Mouse (Mus musculus): ENCODE results near the gene Cntn5. TPM values are rescaled to one million over a fixed set of nuclear protein-coding genes. Genes with fewer than 3 reads are reported as not detected.

The Cntn5 gene
- not detected for total RNA-seq (2021)
- long read RNA-seq, experiment 1, partial matches to known transcripts = 0 of 1 reads
- long read RNA-seq, experiment 1, other reads (novel, unspliced or antisense) = 1 of 1 reads
- long read RNA-seq, experiment 2 = 0 reads

DNA sequence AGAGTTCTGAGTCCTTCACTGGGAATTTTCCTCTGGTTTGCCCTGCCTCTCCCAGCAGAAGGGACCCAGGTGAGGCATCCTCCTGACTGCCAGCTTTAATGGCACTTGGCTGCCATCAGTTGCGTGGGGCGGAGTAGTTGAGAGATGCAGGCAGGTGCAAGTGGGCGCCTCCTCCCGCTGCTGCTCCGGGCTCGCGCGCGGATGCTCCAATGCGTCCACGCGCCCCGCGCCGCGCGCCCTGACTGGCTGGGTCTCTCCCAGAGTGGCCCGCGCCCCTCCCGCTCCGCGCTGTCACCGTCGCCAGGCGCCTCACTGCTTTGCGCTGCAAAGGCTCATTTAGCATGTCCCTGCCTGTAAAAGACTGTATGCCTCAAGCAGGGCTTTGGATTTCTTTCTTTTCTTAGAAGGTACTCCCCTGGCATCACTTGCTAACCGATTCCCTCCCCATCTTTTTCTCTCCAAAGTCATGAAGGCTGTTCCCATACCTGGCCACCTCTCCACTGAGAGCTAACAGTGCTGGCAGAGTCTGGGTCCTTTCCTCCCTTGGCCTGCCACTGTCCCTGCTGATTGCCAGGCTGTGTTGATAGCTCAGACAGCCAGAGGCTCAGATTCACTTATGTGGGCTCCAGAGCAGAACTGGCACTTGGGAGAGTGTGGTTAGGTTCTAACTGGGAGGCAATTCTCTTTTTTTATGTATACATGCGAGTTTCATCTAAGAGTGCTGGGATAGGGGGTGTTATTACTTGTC lies at the start of gene Cntn5:
TSS of gene Cntn5 (minus strand) at position 160 of the 748 bp plus-strand sequence.
- DNase-seq = no peak

DNA sequence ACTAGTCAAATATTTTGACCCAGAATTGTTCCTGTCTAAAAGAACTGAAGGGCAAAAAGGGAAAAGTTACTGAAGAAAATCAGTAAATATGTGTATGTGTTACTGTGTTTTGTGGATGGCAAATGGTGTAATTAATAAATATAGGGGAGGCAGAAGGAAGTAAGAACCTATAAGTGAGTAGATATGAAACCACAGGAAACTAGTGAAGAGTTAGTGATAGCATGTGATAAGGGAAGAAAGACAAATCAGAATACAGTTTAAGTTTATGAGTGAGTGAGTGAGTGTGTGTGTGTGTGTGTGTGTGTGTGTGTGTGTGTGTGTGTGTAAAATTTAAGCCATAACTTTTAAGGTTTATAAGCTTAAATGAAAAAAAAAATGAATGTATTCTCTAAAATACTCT lies 45.9 kb upstream of the Cntn5 start:
- DNase-seq = no peak

DNA sequence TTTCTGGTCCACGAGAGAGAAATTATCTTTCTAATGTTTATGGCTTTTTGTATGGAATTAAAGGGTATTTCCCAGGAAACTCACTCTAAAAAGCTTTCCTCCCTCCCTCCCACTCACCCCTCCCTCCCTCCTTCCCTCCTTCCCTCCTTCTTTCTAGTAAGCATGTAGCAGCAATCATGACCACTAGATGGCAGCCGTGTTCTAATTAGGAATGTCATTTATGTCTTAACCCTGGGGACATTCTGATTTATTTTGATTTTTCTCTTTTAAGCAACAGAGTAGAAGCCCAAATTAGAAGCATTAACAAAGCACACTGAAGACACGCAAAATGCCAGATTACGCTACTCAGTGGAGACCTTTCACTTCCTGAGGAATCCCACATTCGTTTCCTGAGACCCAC lies 5.0 kb upstream of the Cntn5 start:
- no peak for DNase-seq

DNA sequence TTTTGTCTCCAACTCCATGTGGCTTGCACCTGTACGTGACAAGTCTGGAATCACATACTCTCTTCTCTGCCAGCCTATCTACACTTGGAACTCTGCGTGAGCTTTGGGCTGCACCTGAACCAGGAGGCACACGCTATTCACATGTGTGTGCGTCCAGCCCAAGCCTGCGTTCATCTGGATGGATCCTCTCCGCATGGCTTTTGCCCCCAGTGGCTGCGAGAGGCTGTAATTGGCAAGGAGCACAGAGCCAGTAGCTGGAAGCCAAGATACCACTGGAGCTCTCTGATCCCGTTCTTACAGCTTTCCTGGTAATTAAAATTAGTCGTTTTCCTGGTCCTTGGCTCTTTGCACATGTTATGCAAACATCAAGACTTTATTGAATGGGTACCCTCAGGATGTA lies 1.1 kb upstream of the Cntn5 start:
- no peak for DNase-seq

DNA sequence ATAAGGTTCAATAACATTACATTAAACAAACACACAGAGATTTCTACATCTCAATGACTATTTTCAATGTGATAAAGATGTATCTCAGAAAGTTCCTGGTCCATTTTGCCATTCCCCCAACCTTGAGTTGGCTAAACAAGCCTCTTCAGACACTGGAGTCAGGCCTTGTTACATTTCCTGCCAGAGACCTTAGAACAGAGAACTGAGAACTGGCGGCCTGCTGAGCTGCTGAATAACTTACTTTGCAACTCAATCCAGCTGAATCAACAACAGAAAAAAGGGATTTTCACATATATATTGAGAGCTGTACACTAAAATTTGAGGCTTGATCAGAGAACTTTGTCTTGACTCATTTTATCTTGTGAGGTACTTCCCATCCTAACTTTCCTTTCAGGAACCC lies 24.8 kb downstream of the Cntn5 start:
- DNase-seq = no peak

DNA sequence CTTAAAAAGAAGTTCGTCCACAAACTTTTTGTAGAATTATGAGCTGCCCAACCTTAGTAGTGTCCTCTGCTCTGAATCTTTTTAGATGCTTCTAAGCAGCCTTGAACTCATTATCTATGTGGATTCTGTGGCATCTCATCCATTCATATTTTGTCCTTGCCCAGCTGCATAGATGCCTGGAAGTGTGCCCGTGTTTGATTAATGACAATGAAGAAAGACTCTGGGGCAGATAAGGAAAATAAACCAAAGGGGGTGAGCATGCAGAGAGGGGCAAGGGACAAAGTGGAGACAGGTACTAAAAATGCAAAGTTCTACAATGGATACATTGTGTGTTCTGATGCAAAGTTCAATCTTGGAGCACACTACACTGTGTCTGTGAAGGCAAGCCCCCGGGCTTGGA lies 30.7 kb downstream of the Cntn5 start:
- no peak for DNase-seq

DNA sequence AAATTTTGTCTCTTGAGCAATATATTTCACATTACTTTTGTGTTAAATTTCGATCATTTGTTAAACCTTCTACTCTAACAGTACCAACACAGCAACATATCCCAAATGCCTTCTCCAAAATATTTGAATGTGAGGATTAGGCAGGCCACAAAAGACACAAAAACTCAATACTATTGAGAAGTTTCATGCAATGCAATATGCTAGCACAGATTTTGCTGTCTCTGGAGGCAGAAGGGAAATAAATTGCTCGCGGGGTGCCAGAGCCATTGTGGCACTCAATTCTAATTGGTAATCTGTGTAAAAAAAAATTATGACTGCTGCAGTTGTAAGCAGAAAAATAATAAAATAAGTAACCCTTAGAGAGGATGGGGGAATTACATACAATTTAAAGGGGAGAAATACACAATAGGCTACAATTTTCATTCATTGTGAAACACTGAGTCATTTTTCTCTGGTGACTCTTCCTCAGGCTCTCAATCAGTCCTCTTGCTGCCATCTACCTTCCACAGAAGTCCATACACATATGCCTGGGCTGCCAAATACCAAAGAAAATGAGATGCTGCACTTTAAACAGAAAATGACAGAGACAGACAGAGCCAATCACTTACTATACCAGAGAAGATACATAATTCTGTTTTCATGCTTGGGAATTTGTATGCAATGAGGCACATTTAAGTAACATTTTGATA lies 48.2 kb downstream of the Cntn5 start:
- DNase-seq = no peak

DNA sequence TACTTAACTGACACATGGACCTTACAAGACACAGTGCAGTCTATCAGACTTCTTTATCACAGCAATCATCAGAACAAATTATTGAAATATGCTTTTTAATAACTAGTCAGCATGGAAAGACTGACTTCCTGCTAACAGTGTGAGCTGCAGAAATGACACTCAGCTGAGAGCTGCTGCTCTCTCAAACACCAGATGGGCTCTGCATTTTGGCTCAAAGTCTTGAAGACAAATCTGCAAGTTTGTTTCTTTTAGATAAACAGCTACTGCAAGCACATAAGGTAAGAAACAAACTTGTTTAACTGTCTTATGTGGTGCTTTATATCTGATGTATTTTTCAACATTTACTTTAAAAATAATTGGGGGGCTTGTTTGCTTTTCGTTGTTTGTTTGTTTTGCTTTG lies 87.9 kb downstream of the Cntn5 start:
- no peak for DNase-seq

DNA sequence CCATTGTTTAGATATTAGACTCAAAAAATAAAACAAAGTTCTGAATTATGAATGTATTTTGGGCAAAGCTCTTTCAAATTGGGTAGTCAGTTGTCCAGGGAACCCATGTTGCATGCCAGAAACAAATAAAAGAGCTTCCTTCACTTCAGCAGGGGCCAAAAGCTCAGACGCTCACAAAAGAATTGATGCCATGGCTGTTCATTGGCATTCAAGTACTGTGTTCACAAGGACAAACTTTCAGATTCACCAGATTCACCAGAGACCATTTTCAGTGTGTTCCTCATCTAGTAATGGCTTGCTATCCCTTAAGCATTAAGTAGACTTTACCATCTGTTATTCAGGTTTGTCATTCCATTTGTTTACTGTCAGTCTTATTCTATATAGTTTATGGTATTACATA lies 107.4 kb downstream of the Cntn5 start:
- no peak for DNase-seq

DNA sequence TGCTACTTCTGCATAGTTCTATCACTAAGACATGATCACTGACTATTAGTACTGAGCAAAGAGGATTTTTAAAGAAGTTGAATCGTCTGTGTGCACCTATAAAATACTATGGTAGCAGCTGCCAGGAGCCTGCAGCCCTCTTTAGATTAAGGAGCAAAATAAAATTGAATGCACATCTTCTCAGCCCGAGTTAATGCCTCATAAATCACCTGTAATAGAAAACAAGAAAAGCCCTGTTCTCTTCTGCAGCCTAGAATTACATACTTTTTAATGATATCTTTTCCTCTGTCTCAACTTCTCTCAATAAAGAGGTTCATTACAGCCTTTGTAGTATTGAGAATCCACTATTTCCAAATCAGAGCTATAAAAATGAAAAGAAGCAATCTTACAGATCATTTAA lies 109.5 kb downstream of the Cntn5 start:
- no peak for DNase-seq

DNA sequence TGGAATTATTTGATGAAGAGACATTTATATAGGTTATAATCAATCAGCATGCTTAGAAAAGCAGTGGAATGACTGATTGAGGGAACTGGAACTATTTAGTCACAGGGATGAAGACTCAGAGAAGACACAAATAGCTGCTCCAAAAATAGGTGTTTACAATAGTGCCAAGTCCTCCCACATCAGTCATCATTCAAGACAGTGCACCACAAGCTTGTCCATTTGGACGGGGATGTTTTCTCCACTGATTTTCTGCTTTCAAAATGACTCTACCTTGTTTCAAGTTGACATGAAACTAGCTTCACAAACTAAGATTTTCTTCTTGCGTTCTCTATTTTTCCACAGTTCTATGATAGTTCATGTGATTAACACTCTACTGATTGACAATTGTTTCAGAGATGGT lies 172.7 kb downstream of the Cntn5 start:
- DNase-seq = no peak

DNA sequence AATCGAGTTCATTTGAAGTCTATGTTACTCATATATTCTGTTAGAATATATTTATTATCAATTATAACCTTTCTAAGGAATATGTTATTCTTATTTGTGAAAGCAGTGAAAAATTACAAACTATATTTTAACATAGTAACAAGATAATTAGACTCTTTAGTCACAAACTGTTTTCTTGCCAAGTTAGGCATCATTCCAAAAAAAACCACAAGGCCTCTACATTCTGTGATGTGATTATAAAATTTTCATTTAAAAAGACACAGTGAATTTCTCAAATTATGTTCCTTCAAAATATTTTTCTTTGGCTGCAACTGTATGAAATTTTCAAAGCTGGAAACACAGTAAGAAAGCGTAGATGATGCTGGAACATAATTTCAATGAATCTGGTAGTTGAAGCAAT lies 180.4 kb downstream of the Cntn5 start:
- DNase-seq = no peak

DNA sequence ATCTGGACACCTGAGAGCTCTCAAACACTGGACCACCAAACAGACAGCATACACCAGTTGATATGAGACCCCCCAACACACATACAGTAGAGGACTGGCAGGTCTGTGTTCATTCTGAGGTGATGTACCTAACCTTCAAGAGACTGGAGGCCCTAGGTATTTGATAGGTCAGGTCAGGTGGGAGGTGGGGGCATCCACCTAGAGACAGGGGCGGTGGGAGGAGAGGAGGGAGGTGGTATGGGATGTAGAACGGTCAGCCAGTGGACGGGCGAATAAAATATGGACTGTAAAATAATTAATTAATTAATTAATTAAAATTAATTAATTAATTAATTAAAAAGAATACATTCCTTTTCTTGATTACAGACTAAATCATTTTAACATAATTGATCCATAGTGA lies 182.5 kb downstream of the Cntn5 start:
- no peak for DNase-seq

DNA sequence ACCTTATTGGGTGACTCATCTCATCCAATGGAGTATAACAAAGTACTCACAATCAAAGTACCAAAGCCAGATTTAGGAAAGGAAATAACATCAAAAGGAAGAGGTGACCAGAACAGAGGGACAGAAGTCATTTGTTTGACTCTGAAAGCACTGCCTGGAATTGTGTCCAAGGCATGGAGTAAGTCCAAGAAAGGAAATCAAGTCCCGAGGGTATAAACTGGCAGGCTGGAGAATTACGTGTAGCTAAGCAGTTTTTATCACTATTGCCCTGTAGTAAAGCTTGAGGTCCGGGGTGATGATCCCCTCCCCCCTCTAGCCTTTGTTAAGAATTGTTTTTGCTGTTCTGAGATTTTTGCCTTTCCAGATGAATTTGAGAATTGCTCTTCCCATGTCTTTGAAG lies 185.6 kb downstream of the Cntn5 start:
- DNase-seq = no peak

DNA sequence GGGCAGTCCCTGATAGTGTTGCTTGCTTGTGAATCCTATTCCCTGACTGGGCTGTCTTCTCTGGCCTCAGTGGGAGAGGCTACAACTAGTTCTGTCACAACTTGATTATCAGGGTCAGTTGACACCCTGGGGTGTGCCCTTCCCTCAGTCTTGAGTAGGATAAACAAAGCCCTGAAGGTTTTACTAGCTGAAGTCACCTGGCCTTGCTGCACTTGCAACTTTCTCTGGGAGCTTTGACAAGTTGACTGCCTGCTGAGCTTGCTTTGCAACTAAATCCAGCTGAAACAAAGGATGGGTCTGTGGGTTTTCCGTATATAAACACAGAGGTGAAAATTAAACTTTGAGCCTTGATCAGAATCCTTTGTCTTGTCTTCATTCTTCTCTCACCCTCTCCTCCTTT lies 190.9 kb downstream of the Cntn5 start:
- DNase-seq = no peak

DNA sequence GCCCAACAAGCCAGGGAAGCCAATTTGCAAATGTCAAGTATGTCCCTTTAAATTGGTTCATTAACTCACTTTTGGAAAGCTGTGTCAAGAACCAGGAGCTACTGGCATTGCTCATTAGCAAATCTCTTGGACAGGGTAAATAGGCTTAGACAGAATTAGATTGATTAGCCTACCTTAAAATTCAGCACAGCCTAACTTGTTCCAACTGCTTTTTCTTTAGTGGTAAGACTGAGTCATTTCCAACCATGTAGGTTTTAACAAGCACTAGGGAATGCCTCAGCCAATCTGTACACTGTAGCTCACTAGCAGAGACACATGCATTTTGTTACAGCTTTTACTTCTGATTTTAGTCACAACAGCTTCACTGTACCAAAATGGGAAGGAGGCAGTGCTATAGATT lies 222.9 kb downstream of the Cntn5 start:
- no peak for DNase-seq

DNA sequence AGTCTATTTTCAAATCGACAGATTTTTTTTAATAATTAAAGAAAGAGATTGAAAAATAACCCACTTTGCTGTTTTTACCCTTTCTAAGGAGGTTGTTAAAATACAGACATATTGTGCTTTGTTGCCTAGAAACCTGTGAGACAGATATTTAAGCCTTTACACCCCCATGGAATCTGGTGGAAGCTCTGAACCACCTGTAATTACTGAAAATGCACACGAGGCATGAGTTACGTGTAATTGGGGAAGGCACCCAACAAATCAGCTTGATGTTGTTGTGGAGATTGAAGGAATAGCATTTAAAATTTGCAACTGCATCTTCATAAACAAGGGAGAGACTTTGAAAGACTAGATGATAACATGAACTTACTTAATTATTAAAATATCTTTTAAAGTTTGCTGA lies 223.4 kb downstream of the Cntn5 start:
- DNase-seq = no peak

DNA sequence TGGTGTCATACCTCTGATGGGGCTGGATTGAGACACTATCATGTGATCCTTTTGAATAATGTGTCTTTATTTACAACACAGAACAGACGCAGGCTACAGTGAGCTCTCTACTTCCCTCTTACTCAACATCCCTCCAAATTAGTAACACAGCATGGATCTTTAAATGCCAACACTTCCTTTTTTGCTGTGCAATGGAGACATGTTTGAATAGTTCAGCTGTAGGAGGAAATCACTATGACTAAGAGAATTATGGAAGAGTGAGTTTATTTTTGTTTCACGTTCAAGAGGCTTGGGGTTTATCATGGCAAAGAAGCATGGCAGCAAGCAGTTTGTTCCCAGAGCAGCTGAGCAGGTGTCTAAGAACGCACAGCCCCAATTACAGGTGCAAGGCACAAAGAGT lies 235.9 kb downstream of the Cntn5 start:
- no peak for DNase-seq

DNA sequence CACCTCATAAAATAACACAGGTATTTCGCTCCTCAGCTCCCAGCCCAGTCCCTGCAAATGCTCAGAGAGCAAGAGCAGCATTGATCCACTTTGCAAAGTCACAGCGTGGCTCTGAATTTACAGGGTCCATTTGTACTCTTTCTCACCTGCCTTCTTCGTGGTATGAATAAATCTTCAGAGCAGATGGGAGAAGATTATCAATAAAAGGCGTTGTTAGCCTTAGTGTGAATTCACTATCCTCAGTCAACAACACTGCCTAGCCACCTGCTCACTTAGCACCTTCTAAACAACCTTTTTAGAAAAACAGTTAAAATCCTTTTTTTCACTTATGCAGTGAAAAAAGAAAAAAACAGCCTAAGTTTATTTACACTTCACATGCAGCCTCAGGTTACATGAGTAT lies 237.1 kb downstream of the Cntn5 start:
- DNase-seq = no peak

DNA sequence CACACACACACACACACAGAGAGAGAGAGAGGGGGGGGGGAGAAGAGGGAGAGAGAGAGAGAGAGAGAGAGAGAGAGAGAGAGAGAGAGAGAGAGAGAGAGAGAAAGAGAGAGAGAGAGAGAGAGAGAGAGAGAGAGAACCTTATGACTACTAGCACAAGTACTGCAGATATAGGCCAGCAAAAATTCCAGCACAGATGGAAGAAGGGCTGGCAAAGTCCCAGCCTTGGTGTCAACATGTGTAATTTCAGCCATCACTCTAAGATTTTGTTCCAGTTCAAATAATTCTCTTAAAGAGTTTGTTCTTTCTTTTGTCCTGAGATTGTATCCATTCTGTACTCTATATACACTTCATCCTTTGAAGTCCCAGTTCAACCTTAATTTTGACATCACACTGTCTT lies 238.8 kb downstream of the Cntn5 start:
- DNase-seq = no peak

DNA sequence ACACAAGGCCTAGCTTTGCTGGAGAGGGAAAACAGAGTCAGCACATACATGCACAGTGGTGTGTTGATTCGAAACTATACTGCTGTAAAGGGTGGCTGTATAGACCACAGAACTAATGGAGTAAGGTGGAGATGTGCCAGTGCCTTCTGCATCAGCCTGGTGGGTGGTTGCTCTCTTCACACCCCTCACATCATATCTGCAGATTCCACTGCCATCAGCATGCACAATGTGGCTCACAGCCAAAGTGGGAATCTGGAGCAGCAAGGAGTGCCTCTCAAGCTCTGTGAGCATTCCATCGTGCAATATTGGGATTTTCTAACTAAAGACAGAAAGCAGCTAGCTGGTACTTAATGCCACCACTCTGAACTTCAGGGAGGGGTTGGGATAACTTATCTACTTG lies 241.5 kb downstream of the Cntn5 start:
- DNase-seq = no peak

DNA sequence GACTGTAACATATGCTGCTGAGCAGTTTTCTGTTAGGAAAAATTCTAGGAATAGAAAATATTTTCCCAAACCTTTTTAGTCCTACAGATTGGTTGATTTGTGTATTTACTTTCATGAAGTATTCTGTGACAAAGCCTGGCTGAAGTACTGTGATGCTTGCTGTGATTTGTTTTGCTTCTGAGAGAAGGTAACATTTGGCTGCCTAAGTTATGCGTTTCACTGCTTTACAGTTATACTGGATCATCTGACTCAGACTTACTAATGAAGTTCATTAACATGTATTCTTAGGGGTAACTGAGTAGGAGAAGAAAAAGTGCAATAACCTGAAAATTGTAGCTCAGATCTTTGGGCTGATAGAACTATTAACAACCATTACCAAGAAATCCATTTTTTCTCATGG lies 245.1 kb downstream of the Cntn5 start:
- DNase-seq = no peak

DNA sequence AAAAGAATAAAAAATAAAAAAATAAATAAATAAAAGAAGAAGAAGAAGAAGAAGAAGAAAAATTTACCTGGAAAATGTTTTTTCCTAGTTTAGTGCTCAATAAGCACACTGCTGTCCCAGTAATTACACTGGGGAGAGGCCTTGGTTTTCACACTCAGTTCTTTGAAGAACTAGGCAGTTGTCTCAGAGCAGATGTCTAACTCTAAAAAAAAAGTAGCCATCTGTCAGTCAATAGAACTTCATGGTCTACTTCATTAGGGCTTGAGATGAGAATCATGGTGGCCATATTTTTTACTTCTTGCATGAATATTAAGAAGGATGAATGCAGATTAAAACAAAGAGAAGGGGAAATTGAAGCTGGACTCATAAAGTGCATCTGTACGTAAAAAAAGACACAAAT lies 246.5 kb downstream of the Cntn5 start:
- DNase-seq = no peak

DNA sequence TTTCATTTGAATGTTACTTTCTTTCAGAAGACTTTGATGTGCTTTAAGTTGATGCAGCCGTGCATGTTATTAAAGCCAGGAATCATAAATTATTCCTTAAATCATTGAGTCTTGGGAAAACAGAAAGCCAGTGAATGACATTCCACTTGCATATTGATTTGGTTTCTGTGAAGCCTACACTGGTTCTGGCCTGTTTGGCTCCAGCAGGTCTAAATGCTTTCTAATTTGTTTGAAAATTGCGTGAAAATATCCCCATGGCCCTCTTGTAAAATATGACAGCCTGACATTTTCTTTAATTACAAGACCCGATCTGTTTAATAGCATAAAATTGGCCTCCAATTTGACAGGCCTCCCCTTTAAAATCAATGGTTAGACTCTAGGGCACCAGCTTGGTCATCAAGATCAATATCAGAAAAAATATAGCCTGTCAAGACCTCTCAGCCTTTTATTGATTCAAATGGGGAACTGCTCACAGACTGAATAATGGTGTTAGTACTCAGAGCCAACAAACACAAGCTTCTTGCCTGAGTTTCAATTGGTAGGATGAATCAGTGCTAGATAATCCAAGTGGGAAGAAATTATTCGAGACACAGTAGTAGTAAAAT lies 247.3 kb downstream of the Cntn5 start:
- no peak for DNase-seq
